Mouse (Mus musculus): ENCODE measurements around the gene Ate1.
"Not testable (repeated sequence)": the region's sequence is repeated elsewhere in the genome, so short reads cannot be mapped to it uniquely, and the experiment has no call there.

The Ate1 gene

DNA sequence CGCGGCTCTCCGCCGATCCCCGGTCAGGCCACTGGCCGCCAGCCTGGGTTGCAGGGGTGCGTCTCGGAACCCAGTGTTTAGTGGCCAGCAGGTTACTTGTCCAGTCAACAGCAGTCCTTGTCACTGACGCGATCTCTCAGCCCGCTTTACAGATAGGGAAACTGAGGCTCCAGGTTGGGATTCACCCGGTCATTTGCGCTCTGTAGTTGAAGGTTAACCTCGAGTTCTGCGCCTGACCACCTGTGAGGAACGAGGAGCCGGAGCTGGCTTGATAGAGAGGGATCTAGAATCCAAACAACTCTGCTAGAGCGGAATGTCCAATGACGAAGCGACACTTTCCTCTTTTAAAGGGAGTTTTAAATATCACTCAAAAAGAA lies at the start of gene Ate1:
Gene Ate1, minus strand, starts transcription at position 321 of the 377 bp plus-strand sequence.
- no peak for DNase-seq (ENCODE audit: low spot score in 2 of 2)

DNA sequence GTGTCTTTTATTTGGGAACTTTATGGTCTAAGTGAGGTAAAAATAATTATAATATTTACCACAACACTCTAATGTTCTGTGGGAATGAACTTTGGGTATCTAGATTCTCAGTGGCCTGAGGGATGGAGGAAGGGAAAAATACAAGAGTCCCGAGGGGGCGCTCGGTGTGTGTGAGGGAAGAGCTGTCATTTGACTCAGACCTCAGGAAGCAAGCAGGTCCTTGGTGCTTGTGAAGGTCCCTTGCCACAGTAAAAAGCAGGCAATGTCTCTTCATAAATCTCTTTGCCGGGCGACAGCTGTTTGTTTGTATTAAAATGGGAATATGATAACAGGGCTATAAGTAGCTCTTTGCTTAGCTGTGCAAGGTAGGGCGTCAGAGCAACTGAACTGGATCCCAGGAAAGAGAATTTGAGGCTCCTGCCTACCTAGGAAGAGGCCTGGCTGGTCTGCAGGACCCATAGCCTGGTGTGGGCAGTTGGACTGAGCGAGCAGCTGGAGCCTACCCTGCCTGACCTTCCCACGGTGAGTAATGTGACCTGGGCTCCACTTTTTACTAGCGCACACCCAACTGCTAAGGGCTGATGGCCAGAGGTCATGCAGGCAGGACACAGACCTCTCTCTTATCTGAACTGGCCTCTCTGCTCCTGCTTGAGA lies 48.7 kb upstream of the Ate1 start:
- DNase-seq (ENCODE audit: low spot score in 2 of 2): no peak

DNA sequence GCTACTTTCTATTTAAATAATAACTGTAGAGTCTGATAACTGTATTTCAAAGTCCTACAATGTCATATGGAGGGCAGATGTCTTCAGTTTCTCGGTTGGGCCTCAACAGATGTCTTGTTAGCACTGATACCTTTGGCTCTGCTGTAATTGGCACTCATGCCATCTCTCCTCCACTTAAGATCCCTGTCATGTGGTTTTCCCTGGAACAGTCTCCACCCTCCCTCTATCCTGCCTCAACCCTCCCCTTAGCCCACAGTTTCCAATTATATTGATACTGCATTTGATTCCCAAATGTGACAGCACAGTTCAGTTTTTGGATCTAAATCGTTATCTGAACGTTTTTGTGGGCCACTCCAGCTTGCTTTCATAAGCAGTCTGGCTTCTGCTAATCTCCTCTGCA lies 44.4 kb upstream of the Ate1 start:
- DNase-seq (ENCODE audit: low spot score in 2 of 2): no peak

DNA sequence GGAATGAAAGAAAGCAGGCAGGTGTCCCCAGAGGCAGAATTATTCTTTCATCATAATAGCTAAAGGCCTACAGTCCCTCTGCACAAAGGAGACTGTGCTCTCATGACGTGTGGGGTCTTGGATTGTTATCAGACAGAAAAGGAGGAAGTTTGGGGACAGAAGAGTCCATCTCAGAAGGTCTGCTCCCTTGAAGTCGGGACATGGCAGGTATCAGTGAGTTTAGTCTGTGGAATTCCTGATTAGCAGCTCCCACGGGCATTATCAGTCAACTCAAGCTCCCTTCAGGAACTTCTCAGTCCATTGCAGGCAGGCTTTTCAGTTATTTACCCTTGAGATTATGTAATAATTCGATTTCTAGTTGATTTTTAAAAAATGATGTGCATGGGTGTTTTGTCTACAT lies 43.7 kb upstream of the Ate1 start:
- no peak for DNase-seq (ENCODE audit: low spot score in 2 of 2)

DNA sequence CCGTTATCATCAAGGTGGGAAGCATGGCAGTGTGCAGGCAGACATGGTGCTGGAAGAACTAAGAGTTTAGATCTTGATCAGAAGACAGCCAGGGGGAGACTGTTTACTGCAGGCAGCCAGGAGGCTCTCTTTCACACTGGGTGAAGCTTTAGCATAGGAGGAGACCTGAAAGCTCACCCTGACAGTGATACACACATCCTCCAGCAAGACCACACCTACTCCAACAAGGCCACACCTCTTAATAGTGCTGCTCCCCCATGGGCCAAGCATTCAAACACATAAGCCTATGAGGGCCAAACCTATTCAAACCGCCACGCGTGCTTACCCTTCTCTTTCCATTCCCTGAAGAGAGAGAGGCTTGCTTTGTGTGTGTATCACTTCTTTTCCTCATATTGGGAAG lies 43.1 kb upstream of the Ate1 start:
- no peak for DNase-seq (ENCODE audit: low spot score in 2 of 2)

DNA sequence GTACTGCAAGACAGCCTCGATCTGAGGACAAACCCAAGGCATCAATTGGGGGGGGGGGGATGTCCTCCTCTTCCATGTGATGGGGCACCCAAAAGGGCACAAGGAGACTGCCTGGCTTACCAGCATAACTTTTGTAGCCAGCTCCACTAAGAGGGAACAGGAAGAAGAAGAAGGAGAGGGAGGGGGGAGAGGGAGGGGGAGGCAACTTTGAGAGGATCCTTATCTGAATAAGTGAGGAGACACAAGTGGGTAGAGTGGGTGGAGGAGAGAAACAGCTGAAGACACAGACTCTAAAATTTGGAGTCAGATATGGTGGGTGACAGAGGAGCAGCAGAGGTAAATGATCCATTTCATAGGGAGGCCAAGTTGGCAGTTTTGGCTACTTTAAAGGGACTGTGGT lies 40.8 kb upstream of the Ate1 start:
- no peak for DNase-seq (ENCODE audit: low spot score in 2 of 2)

DNA sequence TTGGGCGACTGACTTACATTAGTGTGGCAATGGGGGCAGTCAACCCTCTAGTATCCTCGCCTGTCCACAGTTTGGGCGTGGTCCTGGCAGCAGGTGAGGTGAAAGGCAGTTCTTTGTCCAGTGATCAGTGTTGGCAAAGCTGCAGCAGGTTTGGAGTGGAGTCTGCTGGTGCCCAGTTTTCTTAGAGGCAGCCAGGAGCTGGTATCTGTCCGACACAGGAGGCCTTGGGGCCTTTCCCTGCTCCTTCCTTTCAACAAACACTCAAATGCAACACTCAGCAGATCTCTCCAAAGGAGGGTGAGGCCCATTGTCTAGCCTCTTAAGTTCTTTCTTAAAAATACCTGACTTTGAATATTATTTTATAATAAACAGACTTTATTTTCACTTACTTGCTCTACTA lies 38.4 kb upstream of the Ate1 start:
- DNase-seq (ENCODE audit: low spot score in 2 of 2): no peak

DNA sequence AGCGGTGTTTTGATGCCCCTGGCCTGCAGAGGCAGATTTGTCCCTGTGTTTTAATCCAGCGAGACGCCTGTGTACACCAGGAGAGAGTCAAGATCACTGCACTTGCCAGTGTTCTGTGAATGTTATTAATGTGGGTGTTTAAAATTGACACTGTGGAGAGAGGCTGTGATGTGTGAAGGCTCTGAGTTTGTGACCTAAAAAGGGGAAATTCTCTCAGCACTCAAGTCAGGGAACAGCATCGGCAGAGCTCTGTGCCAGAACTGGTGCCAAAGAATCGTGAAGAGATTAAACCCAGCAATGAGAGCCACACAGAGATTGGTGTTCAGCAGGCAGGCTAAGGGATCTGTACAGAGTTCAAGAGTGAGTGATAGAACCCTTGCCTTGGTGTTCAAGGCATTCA lies 35.4 kb upstream of the Ate1 start:
- no peak for DNase-seq (ENCODE audit: low spot score in 2 of 2)

DNA sequence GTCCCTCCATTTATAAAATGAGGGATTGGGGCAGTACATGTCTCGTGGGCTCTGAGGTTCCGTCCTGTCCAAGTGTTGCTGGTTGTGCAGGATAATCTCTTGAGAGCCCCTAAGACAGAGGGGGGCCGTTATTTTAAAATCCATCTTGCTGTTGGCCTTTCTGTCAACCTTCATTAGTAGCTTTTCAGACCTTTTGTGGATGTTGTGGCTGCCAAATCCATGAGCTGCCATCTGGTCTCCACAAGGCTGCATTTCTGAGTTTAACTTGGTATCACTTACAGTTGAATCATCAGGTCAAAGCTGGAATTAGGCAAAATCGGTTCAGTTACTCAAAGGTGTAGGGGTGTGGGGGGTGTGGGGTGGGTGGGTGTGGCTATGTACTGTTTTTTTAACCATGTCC lies 33.2 kb upstream of the Ate1 start:
- DNase-seq (ENCODE audit: low spot score in 2 of 2): no peak

DNA sequence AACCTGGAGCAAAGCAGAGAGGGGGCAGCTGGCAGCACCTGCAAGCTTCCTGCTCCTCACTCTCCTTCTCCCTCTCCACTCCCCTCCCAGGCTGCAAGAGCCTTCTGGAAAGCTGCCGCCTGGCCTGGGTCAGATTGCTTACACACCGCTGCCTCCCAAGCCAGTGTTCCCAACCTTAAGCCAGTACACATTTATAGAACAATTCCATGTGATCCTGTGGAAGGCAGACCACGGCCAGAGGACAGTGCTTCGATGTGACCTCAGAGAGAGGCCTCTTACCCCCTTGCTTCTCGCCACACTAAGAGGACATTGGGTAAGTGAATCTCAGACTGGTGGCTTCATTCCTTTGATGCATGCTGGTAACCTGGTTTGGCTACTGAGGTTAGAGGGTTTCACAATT lies 32.6 kb upstream of the Ate1 start:
- DNase-seq (ENCODE audit: low spot score in 2 of 2): no peak

DNA sequence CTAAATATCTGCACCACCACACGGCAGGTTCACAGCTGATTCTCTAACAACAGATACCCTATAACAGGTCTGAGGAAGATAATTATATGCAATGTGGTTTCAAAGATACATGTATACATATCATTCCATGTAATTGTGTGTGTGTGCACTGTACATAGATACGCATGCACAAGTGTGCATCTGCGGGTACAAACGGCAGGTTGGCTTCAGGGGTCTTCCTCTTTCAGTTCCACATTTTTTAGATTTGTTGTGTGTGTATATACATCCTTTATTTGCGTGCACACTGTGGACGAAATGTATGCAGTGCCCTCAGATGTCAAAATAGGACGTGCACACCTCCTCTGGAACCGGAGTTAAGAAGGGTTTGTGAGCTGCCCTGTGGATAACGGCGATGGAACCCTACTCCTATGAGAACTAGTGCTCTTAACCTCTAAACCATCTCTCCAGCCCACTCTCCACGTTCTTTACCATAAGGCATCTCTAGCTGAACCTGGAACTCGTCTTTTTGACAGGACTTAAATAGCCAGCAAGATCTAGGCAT lies 27.5 kb upstream of the Ate1 start:
- DNase-seq (ENCODE audit: low spot score in 2 of 2): no peak

DNA sequence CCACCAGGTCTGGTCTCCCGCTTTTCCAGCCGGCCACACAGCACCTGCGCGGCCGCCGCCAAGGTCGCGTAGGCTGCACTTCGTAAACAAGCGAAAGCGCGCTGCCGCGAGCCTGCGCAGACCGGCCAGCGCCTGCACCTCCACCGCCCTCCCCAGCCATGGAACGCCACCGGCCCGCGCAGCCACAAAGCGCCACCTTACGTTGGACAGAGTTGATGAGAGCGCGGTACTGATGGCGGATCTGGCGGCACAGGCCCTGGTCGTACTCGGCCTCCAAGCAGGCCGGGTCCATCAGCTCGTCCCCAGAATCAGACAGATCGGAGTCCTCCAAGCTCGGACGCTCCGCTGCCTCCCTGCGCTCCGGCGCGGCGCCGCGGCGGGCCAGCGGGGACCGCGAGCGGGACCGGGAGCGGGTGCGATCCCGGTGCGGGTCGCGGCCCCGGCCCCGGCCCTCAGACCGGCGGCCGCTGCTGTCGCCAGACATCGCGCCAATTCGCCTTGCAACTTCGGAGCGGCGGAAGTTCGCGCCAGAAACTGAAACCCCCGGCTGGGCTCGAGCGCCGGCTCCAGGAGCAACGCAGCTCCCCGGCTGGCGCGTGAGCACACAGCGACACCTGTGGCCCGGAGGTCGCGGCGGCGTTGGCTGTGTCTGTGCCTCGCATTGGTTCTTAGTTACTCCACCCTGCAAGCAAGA lies 26.8 kb upstream of the Ate1 start:
- peak; percentile 94 to 95 for DNase-seq (ENCODE audit: low spot score in 2 of 2)

DNA sequence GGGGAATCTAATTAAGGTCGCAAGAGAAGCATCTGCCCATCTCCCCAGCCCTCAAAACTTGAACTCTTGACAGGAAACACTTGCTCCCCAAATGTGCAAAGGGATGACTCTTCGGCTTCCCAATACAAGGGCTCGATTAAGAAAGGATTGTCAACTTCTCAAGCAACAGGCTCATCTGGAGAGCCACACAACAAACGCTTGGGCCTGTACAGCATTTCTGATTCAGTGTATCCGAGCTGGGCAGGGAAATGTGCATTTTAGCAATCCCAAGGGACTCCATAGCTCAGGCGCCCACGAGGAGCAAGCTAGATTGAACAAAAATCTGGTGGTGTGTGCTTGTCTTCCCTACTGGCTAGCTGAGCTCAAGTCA lies 26.2 kb upstream of the Ate1 start:
- no peak for DNase-seq (ENCODE audit: low spot score in 2 of 2)

DNA sequence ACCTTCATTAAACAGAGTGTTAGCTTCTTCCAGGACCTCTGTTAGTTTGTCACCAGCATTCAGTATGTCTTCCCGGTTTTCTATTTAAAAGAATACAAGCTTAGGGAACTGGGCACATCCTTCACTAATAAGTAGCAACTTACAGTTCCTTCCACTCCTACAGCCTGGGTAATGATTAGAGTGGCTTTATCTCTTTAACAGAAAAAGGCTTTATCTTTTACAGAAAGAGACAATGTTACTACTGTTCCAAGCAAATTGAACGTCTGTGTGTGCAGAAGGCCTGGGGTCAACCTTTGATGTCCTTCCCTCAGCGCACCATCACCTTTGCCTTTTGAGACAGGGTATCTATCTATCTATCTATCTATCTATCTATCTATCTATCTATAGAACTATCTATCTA lies 25.7 kb upstream of the Ate1 start:
- DNase-seq (ENCODE audit: low spot score in 2 of 2): no peak

DNA sequence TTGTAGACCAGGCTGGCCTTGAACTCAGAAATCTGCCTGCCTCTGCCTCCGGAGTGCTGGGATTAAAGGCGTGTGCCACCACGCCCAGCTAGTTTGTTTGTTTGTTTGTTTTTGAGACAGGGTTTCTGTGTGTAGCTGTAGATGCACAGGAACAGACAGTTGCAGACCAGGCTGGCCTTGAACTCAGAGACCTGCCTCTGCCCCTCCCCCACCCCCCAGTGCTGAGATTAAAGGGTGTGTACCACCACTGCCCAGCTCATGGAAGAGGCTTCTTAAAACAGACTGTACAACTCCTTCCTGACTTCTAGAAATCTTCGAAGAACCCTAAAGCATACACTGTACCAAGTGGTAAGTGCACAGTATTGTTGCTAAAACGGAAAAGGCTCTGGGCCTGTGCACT lies 25.2 kb upstream of the Ate1 start:
- no peak for DNase-seq (ENCODE audit: low spot score in 2 of 2)

DNA sequence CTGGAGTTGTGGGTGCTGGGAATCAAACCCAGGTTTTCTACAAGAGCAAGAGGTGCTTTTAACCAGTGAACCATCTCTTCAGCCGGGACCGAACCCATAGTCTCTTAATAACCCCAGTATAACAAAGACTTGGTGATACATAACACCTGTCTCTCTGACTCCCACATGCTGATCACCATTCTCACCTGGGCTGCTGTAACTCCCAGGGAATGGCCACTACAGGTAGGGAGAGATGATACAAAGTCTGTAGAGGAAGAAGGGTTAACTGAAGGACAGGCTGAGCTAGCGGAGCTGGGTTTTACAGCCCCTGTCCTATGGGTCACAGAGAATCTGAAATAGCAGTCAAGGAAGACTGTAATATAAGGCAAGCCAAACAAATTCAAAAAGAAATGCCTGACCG lies 23.0 kb upstream of the Ate1 start:
- no peak for DNase-seq (ENCODE audit: low spot score in 2 of 2)

DNA sequence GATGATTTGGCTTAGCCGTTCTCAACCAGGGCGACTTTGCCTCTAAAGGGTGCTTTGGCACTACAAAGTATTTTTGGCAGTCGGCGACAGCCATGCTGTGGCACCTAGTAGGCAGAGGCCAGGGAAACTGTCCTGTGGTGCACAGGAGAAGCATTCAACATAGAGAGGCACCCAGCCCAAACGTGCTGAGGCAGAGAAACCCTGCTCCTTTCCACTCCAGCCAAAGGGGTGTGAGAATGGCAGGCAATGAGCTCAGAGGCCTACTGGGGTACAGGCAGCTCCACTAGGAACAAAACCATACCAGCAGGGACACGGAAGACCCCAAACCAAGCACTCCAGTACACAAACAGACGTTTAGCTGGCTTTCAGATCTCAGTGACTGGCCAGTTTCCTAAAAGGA lies 20.0 kb upstream of the Ate1 start:
- DNase-seq (ENCODE audit: low spot score in 2 of 2): no peak

DNA sequence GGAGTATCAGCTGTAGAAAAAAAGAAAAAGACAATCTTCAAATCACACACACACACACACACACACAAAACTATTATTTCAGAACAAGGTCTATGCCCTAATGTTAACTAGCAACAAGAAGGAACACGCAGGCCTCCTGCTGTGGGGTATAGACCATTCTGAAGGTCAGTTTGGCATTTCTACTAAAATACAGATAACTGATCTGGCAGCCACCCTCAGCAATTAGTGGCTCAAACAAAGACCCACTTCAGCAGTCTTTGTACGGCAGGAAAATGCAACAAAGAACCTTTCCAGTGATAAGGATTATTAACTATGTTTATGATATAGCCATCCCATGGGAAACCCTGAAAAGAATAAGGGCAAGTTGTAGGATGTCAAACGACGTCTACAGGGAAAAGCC lies 16.9 kb upstream of the Ate1 start:
- DNase-seq (ENCODE audit: low spot score in 2 of 2): no peak

DNA sequence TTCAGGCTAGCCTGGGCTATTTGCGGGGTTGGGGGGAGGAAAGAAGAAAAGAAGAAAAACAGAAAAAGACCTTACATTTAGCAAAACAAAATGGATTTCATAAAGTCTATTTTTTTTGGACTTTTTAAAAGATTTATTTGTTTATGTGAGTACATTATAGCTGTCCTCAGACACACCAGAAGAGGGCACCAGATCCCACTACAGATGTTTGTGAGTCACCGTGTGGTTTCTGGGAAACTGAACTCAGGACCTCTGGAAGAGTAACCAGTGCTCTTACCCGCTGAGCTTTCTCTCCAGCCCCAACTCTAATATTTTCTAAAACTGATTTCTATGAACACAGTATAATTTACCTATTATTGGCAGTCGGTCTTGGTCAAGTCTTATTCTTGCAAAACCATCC lies 15.0 kb upstream of the Ate1 start:
- DNase-seq (ENCODE audit: low spot score in 2 of 2): no peak

DNA sequence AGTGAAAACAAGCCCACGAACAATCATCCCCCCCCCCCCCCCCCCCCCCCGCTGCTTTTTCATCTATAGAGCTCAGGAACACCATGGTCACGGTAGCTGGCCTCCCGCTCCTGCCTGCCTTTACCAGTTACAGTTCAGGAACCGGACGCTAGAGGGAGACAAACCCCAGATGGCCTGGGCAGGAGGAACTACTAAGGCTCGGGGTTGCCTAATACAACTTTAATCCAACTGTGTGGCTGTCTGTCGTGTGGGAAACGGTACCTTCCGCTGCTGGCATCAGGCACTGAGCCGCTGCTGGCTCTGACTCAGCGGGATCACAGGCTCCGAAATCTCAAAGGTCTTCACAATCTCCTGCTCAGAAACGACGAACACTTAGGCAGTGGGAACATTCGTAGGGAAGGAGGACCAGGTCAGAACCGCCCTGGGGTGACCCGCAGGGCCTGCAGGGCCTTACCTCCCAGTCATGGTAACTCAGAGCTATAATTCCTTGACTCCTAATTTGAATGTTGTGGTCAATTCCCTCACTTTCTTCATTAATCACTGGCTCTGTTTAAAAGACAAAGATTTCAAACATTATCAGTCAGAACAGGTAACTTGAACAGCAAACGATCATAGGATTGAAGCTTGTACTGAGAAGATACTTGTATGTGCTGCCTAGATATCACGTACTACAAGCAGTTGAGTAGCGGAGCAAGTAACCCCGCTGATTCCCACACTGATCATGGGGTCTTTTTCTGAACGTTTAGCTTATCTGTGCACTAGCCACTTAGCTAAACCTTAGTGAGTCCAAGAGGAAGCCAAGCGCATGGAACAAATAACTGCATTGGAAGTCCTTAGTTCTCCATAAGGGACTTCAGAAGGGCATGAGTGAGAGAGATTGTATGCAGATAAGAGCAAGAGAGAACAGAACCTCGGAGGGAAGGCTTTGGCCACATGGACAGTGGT lies 13.4 kb upstream of the Ate1 start:
- peak; percentile 84 to 93 for DNase-seq (ENCODE audit: low spot score in 2 of 2)

DNA sequence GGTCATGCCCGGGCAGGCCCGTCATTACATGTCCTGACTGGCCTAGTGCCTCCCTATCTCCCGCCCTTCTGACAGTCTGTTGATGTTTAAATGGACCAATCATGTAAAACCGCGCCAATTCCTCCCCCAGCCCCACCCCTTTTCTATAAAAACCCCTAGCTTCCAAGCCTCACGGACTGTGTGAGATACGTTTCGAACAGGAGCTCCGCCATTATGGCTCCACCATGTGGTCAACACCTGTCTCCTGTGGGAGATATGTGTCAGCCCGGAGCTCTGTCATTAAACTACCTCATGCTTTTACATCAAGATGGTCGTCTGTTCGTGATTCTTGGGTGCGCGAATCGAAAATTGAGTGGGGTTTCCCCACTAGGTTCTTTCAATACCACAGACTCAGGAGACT lies 11.0 kb upstream of the Ate1 start:
- not testable (repeated sequence) for DNase-seq (ENCODE audit: low spot score in 2 of 2)

DNA sequence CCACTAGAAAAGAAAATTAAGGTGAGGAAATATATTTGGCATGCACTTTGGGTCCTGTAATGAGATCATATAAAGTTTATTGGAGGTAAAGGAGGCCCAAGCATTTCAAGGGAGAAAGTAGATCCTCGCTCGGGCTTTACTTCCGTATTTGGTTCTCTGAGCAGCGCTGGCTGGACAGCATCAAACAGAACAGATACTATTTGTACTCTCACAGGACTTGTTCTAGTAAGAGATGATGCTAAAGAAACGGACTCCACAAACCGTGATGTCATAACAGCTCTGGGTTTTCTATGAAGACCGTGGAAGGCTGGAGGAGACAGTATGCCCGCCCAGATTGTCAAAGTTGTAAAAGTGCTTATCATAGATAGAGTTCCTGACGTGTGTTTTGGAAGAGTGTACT lies 7.1 kb upstream of the Ate1 start:
- DNase-seq (ENCODE audit: low spot score in 2 of 2): no peak

DNA sequence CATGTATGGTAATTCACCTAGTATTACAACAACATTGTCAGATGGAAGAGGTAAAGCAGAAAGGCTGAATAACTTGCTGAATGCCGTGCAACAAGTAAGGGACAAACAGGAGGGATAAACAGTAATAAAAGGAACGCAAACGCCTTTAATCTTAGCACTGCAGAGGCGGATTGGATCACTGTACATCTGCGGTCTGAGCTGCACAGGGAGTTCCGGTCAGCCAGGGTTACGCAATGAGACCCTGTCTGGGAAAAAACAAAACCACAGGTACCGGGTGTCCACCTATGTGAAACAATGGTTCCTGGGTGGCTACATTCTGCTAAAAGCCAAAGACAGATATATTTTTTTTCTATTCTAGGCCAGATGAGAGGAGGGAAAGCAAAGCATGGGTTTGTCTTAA lies 3.3 kb upstream of the Ate1 start:
- no peak for DNase-seq (ENCODE audit: low spot score in 2 of 2)
